Mouse (Mus musculus): ENCODE measurements around the gene Dspp. TPM values are rescaled to one million over a fixed set of nuclear protein-coding genes. Genes with fewer than 3 reads are reported as not detected.

Dspp gene
- total RNA-seq (2023) = not detected

GRCm38 (mm10) chr5:104170412-104170811 lies at the start of gene Dspp:
Dspp (plus strand) TSS chr5:104170712.

GRCm38 (mm10) chr5:104202351-104202750 lies 31.8 kb downstream of the Dspp start, which contains the start of gene Dmp1:
Dmp1 (plus strand) TSS chr5:104202613.

Other genes with a start within 250 kb of the Dspp start
- gene Hsd17b13, start 193.3 kb upstream of the Dspp start, total RNA-seq (2023) = not detected
- gene Hsd17b11, start 148.8 kb upstream of the Dspp start, total RNA-seq (2023) = 22.1 TPM
- gene Nudt9, start 124.4 kb upstream of the Dspp start, total RNA-seq (2023) = 38.5 TPM
- not detected for gene Gm17660, start 93.1 kb upstream of the Dspp start, total RNA-seq (2023)
- gene Sparcl1, start 57.0 kb upstream of the Dspp start, total RNA-seq (2023) = not detected
- gene Dmp1, start 31.9 kb downstream of the Dspp start, total RNA-seq (2023) = not detected
- not detected for gene Ibsp, start 128.5 kb downstream of the Dspp start, total RNA-seq (2023)
- not detected for gene Mepe, start 154.6 kb downstream of the Dspp start, total RNA-seq (2023)

Measured in CD4-positive naive resting alpha-beta T cell, adult 76 days (primary cell).